Mouse (Mus musculus) ES-Bruce4 (cell line): ENCODE results near the gene Hsd17b11.

ENCODE experiments used
- CTCF ChIP-seq: IDR thresholded peaks from one replicate; pipeline ENCODE4 v1.8.1; 2011; ENCODE audit warnings: low read depth, low read length
- POLR2A ChIP-seq: IDR thresholded peaks from one replicate; pipeline ENCODE4 v1.8.1; 2011; ENCODE audit warnings: low read length; ENCODE audit not compliant: insufficient read depth

DNA sequence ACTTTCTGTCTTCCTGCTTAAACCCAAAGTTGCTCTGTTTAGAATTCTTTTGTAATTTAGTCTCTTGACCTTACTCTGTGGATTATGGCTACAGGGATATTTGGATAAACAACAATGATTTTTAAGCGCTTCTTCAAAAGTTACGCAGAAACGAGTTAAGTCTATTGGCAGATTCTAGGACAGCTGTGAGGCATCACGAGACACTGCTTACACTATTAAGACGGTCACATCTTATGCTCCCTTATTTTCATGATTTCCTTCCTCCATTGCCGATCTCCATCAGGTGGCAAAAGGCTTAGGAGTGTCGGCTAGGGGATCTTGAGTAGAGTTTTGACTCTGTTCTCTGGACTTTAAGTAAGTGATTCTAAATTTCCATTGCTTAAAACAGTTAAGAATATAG, 11.5 kb downstream of the Hsd17b11 start:
- TF ChIP-seq POLR2A: no peak
- TF ChIP-seq CTCF: no peak
